Mouse (Mus musculus): Measurements from ENCODE around the gene Galk2.

Gene Galk2

DNA sequence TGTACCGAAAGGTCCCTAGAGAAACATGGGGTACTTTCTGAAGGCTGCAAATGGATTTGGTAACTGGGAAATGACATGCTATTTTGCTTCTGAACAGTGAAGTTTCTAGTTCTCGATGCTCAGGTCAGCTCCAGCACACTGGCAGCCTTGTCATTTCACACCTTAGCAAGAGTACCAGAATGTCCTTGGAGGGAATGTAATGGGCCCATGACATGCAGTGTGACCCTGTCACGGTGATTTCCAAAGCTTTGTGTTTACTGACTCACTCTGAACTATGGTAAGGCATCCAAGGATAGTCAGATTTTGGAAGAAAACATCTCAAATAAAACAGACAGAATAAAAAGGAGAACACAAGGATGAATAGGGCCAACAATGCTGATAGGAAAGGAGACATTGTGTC lies 42.5 kb downstream of the Galk2 start:
- no peak for DNase-seq

DNA sequence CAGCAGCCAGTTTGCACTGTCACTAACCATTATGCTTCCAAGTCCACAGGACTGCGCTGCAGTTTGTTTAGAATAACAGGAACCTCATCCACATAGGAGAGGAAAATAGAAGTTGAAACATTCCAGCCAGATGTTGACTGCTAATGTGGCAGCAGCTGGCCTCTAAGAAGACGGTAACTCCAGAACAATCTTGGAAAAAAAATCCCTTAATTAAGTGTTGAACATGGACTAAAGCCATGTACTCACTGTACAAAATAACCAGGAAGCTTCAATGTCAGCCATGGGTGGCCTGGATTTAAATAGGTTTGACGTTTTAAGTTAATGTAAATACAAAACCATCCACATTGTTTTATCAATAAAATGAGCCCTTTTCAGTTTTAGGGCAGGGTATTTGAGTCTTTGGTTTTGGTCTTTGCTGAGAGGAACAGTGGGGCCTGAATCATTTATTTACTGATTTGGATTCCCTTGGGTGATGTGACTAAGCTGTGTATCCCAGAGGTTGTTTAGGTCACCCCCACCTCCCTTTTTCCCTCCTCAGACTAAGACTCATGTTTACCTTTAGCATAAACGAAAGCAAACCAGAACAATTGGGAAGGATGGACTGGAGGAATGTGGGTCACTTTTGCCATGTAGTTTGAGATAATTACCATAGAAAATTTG lies 47.6 kb downstream of the Galk2 start:
- DNase-seq = no peak

DNA sequence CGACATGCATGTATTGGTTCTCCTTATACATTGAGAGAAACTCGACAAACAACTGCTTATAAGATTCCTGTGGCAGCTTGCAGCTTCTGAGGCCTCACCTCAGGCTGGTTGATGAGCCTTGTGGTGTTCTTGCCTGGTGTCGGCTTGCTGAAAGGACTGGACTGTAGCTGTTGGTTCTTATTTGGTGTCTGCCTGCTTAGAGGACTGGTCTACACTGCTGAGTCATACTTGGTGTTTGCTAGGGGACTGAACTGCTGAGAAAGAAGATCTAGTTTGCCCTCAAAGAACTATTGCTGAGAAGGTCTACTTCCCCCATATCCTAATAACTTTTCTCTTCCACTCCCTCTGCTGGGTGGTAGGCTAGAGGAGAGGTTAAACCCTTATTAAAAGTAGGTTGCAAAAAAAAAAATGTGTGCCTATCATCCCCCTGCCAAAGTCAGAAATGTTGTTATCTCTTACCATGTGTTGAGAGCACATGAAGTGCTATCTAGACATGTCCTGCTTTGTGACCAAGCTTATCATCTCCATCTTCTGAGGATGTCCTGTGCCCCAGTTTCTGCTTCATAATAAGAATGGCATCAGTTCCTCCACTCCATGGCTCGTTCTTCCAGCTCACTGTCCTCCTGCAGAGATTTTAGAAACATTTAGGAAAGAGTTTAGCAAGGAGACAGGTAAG lies 48.8 kb downstream of the Galk2 start:
- DNase-seq = no peak

DNA sequence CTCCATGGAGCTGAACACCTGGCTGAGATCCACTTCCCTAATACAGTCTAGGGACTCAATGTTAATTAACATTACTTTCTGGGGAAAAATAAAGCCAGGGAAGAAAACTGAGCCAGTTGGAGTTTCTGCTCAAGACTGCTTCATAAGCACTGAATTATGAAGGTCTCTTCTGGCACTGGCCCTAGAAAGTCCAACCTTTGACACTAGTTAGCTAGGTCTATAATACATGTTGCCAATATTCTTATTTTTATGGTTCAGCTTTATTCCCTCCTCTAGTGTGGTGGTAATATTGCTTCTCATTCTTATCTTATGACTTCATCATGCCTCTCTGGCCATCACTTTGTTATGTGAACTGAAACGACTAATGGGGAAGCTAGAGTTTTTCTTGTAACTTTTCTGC lies 55.3 kb downstream of the Galk2 start:
- no peak for DNase-seq

DNA sequence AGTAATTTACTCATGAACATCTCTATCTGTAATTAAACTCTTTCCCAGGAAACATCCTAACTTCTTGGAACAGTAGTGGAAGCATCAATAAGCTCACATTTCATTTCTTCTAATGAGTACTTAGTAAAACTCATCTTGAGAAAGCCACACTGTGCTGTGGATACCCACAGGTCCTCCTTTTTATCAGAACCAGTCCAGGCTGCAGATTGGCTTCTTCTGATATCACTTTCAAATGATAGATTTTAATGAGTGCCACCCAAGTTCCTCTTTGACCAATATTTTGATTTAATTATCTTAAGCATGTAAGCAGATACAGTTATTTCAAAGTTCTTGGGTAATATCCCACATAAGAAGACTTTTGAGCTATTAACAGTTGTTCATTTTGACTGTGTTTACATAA lies 55.8 kb downstream of the Galk2 start:
- no peak for DNase-seq

DNA sequence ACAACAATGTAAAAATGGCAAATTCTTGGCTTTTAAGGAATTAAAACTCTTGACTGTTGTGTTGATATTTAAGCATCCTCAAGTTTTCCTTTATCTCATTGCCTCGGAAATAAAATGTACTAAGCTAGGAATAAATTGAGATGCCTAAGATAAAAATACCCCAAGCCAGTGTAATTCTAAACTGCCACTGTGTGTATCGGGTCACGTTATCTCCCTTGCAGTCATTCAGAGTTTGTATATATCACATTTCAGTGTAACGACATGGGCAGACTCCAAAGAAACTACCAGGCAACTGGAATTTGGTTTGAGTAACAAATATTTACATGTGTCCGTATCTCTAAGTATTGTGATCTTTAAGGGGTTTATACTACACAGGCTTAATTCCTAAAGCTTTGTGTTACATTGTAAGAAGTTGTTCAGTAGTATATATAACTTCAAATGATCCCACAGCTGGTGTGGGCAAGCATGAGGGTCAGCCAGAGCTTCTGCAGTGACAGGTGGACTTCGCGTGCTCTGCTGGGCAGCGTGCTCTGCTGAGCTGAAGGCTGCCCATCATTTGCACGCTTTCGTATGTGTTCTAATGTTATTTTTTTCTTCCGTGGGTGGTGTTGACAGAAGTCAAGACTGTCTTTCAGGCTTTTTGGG lies 57.9 kb downstream of the Galk2 start:
- no peak for DNase-seq

DNA sequence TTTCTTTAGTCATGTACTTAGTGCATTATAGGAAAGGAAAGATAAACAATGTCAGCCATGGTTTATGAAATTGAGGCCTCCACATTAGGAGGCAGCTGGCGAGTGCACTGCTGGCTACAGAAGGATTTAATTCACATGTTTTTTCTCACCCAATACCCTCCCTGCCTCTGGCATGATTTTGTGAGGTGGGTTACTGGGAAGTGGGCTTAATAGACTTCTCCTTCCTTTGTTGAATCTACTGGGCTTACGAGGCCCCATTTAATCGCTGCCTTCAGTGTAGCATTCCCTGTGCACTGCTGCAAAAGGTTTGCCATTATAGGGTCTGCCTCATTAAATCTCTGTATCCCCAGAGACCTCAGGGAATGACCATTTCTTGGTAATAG lies 58.4 kb downstream of the Galk2 start:
- no peak for DNase-seq

DNA sequence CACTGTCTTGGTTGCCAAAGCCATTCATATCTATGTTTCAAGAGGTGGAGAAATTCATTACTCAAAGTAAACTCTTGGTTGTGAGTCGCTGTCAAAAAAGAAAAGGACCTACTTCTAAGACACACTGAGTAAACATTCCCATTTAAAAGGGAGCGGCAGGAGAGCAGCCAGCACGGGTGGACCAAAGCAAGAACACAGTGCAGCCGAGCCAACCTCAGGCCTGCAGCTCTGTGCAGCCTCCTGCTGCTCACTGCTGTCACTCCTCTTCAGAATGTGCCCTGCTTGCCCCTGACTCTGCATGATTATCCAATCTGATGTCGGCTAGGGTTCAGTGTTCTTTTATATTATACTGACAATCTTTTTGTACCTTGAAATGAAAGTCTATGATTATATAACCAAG lies 62.4 kb downstream of the Galk2 start:
- peak; percentile 8 for DNase-seq

DNA sequence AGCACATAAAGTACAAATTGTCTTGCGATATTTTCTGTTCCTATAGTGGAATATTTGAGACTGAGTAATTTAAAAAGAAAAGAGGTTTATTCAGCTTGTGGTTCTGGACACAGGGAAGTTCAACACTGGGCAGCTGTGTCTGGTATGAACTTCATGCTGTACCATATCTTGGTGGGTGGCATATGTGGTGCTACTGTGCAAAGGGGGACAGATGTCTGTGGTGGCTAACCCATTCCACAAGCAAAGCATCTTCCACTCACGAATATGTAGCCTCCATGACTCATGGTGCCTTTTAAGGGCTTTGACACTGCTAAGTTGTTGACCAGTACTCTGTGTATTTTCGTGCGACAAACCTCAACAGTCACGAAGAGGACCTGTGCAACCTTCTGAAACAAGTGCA lies 63.2 kb downstream of the Galk2 start:
- DNase-seq = no peak

DNA sequence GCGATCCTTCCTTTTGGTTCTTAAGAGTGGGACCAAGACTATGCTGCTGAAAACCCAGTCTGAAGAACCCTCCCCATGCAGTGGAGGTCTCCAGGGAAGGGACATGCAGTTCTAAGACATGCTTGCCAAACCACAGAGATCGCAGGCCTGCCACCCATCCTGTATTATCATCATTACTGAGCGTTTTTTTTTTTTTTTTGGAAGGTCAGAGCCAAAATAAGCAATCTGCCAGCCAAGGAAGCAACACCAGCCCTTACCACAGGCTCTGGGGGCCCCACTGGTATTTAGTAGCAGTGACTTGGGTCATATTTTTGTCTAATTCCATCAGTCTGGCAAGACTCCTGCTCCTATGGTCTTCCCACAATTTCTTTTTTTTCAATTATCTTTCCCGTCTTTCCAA lies 64.0 kb downstream of the Galk2 start:
- DNase-seq = no peak

DNA sequence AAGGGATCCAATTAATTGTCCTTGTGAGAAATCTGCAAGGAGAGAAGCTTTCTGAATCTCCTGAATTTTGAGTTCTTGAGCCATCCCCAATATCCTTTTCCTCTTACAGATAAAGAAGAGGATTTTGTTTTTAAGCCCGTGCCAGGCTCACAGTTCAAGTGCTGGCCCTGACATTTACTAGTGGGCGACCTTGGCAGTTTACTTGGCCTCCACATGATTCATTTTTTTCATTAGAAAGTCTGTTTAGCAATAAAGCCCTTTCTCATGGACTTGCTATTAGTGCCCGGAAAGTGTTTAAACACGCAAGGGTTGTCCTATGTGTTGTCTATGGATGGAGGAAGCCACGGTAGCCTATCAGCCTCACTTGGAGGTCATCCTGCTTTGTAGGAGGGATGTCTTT lies 64.4 kb downstream of the Galk2 start:
- no peak for DNase-seq

DNA sequence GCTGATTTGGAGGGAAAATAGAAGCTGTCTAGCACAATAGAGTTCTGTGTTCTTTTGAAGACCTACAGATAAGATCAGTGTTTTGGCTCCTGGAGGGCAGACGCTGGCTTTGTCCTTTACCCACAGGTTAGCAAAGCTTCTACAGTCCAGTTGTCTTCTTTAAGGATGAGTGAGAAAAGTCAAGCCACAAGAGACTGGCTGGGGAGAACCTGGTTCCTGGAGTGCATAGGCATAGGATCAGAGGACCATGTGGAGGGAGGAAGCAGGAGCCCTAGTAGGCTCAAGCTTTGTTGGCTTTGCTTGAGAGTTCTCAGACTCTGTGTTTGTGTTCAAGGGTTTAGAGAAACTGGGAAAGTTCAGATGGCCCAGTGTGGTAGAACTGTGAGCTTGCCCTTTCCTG lies 65.6 kb downstream of the Galk2 start:
- no peak for DNase-seq

DNA sequence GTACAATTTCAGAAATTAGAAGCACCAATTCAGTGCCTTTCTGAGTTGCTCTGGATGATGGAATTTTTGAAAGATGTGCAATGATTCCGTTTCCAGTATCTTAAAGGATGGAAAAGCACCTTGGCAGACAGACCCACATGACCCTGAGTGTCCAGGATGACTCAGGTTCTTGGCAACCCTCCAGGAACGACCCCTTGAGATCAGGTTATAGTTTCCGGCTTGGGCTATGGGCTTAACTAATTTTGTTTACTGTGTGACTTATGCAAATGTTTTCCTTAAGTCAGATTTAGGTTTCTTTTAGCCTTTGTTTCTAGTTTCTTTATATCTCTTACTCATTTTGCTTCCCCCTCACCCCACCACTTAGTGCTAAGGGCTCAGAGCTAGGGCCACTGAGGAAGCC lies 66.2 kb downstream of the Galk2 start:
- DNase-seq = no peak

DNA sequence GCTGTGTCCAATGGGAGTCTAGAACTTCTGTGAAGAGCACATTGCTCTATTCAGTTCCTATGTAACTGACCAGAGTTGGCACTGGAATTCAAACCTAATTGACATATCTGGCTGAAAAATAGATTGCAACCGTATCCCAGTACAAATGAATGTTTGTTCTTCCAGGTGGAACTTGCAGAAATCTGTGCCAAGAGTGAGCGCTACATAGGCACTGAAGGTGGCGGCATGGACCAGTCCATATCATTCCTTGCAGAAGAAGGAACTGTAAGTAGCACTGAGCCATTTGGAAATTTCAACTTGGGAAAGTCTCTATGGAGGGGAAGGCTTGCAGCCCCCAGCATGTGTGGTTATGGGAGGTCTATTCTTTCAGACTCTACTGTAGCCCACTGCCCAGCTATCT lies 70.5 kb downstream of the Galk2 start:
- DNase-seq = no peak

DNA sequence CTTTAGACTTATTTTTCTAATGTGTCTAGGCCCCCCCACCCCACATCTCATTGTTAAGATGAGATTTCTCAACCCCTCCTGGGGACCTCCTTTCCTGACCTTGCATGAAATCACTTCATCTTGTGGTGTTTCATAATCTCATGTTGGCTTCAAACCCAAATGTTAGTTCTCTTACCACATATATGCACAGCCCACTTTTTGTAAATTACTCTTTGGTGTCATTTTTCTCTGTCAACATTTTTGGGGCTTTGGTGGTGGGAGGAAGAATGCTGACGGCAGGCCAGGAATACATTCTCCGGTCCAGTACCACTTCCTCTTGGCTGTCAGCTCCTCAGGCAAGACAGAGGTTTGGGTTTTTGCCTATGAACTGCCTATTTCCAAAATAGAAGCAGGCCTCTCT lies 71.0 kb downstream of the Galk2 start:
- DNase-seq = no peak

DNA sequence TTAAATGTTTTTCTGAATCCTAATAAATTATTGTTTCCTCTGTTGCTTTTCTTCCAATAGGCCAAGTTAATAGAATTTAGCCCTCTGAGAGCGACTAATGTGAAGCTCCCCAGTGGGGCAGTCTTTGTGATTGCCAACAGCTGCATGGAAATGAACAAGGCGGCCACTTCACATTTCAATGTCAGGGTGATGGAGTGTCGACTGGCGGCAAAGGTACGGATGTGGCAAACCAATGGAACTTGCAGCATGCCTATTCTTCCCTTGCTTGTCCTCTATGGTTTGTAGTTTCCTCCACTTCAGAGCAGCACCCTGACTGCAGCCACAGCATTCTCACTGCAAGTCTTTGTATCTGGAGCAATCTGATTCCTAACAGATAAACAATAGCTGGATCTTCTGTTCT lies 72.3 kb downstream of the Galk2 start:
- no peak for DNase-seq

DNA sequence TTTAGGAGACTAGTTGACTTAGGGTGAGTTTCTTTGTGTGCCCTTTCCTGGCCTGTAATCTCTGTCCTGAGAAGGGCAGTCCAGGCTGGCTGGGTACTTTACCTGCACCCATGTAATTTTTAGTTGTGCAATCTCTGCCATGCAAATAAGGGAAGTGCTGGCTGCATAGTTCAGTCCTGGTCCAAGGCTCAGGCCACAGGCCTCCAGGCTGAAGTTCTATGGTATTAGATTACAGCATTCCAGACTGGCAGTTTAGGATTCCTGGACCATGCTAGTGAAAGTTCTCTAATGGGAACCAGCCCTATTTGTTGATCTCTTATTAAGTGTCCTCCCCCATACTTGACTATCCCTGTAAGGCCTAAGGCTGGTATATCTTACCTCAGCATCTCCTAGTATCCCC lies 73.8 kb downstream of the Galk2 start:
- DNase-seq = no peak

DNA sequence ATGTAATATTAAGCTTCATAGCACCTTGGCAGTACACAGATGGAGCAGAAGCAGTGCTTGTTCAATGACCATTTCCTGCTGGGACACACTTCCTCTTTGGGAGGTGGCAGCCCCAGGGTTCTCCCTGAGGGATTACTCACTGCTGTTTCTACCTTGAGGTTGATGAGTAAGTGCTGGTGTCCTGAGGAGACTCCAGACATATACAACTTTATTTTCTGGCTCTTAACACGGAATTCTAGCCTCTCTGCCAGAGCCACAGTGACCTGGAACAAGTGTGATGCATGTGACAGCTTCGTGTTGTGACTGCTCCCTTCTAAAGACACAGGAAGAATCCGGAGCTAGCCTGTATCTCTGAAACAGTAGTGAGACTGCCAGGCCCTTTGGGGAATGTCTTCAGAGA lies 75.1 kb downstream of the Galk2 start:
- DNase-seq = no peak

DNA sequence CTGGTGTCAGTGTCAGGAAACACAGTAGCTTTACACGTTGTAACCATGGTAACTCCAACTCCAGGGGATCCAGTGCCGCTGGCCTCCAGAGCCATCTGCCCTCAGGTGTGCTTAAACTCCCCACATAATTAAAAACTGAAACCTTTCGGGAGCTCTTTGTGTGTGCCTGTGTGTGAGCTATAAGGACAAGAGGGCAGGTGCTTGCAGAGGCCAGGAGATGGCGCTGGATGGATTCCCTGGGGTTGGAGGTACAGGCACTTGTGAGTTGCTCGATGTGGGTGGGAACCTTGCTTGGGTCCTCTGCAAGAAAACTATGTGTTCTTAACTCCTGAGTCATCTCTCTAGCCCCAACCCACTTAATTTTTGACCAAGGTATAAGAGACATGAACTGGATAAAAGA lies 77.5 kb downstream of the Galk2 start:
- DNase-seq = no peak

DNA sequence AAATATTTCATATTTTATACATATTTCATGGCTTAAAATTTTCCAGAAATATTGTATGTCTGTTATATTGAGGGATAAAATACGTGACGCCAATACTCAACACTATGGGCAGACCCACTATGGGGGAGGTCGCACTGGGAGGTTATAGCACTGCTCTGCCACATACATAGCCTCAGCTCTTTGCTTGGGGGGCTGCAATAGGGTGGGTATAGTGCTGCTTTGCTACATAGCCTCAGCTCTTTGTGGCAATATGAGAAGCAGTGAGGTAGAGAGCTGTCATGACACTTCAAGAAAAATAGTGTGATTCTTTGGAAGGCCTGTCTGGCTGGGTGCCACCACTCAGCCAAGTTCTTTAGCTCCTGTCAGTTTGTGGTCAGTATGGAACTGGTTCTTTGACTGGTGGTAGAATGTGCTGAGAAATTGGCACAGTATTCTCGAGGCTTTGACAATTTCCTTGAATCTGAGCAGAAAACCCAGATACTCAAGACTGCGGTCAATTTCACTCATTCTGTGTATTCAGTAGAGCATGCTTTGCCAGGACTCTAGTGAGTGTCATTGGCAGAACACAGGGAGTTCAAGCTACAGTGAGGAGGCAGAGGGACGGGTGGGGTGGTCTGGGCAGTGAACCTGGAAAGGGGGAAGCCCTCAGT lies 80.2 kb downstream of the Galk2 start:
- no peak for DNase-seq

DNA sequence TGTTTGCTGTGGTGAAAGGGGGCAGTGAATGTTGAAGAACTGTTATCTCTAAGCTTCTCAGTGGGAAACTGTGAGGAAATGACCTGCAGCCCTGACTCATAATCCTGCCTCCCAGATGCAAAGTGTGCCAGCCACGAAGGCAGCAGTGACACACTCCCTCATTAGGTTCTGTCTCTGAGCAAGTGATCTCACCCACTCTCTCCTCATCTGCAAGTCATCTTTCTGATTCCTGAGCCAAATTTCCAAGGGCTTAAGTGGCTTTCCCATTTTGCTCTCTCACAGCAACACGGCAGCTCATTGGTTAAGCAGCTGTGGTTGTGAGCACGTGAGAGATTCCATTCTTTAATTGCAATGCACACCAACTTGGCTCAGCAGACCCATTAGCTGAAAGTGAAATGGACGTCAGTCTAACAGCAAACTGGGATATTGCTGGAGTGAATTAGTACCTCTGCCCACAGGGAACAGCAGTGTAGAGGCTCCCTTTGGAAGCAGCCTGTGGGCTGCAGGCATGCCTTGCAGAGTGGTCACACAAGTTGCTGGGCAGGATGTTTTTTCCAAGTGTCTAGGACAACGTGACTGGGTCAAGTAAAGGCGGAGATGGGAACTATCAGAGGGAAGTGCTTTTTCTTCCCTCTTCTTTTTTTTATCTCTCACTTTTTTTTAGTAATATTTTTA lies 82.3 kb downstream of the Galk2 start:
- no peak for DNase-seq

DNA sequence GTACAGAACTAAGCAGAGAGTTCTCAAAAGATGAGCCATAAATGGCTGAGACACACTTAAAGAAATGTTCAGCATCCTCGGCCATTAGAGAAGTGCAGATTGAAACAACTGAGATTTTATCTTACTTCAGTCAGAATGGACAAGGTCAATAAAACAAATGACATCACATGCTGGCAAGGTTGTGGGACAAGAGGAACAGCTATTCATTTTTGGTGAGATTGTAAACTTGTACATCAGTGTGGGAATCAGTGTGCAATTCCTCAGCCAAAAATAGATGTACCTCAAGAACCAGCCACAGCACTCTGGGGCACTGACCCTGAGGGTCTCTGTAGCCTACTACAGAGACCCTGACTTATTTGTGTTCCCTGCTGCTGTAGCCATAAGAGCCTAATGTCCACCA lies 84.4 kb downstream of the Galk2 start:
- DNase-seq = no peak

DNA sequence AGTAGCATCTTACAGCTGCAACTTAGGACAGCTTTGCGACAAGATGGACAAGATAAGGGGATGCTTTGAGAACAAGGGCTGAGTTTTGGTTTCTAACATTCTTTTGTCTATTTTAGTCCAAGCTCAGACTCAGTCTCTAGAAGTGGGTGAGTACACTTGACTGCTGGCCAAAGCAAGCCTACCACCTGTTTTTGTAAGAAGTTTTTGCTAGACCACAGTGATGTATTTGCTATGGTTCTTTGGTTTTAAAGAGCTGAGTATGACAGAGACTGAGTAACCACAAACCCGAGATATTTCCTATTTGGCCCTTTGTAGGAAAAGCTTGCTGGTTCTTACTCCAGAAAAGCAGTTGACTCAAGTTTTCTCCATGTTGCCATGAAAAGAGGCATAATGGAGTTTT lies 89.3 kb downstream of the Galk2 start:
- DNase-seq = no peak

DNA sequence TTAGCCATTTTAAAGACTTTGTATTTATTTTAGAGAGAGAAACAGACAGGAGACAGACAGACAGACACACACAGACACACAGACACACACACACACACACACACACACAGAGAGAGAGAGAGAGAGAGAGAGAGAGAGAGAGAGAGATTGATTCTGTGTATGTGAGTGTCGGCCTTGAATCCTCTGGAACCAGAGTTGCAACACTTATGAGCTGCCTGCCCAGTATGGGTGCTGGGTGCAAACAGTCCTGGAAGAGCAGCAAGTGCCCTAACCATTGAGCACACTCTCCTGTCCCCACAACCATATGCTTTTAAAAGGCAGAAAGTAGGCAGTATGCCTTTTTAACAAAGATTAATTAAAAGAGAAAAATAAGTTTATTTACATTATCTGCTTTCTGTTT lies 109.9 kb downstream of the Galk2 start:
- no peak for DNase-seq
